Mouse (Mus musculus) E14TG2a.4 (cell line): ENCODE data around the gene Tshz2.
A peak's percentile ranks its signal among the peaks of the same experiment; 100 is the strongest.

ENCODE experiments used
- CTCF ChIP-seq: conservative IDR thresholded peaks from 2 replicates; pipeline ENCODE4 v1.5.1; 2014; ENCODE audit warnings: low read length
- NANOG ChIP-seq: IDR thresholded peaks from 2 replicates; pipeline ENCODE4 v1.6.1; 2014; ENCODE audit warnings: borderline replicate concordance, low read length, mixed read lengths
- POU5F1 ChIP-seq: IDR thresholded peaks from 2 replicates; pipeline ENCODE4 v1.6.1; 2014; ENCODE audit warnings: low read length, borderline replicate concordance

DNA sequence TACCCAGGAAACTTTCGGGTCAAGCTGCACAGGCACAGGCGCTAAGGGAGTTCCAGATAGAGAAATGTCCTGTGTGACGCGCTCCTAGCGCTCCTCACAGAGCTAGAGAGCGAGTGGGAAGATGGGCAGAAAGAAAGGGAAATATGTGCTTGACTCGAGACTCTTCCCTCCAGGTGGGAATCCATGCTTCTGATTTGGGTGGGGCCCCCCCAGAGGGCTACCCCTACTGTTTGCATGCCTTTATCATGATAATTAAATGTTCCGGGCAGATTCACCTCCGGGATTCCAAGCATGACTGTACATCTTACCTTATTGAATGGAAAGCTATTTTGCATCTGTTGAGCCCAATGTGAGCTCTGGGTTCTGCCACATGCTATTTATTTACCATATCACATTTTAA is 255.1 kb downstream of the Tshz2 start:
- TF ChIP-seq CTCF = no peak
- TF ChIP-seq POU5F1 = peak; percentile 32; the same call in 1 of the 2 replicates
- TF ChIP-seq NANOG = no peak
